Mouse (Mus musculus): ENCODE measurements at regions not wholly inside any gene's neighbourhood (a gene's known extent, or its start where the extent isn't known, plus 50 kb on each side); places are given as distances from the start of the nearest gene placed in this dataset.
A peak's percentile ranks its signal among the peaks of the same experiment; 100 is the strongest.
"Not testable (repeated sequence)": the region's sequence is repeated elsewhere in the genome, so short reads cannot be mapped to it uniquely, and the experiment has no call there.

DNA sequence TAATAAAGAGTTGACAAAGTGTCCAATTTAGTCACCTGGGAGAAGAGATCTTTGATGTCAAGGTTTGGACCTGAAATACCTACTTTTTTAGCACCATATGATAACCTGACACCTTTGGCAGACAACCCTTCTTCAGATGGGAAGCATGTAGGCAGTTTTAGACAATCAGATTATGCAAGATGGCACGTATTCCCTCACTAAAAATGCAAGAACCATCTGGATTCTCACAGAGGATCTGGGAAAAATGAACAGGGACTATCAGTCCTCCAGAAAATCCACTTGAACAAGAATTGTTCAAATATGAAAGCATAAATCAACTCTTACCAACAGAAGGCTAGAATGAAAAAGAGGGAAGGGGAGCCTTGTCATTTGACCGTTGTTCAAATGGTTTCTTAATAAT lies 148.4 kb downstream of the Mat2b start:
- Histone ChIP-seq H3K27ac (ENCODE audit: low read depth, low read length) (no peak overlapping the region), H3K36me3 (ENCODE audit: control insufficient read depth, insufficient read depth, low read length) (no peaks in the 10 kb centered on the region), H3K4me3 (ENCODE audit: low read depth, low read length) (no peak overlapping the region), H3K9me3 (ENCODE audit: control insufficient read depth, low read length) (no peaks in the 10 kb centered on the region), H3K4me1 (ENCODE audit: control insufficient read depth, insufficient read depth, low read length) (no peaks in the 10 kb centered on the region), H3K9ac (ENCODE audit: low read length) (no peak overlapping the region), H3K27me3 (ENCODE audit: control insufficient read depth, insufficient read depth, low read length) (no peaks in the 10 kb centered on the region), H3K4me2 (ENCODE audit: low read depth) (no peak overlapping the region)
- ATAC-seq (ENCODE audit: insufficient read depth, low FRiP score, low TSS enrichment) (no peak), DNase-seq (ENCODE audit: low spot score) (no peak)
- WGBS = 83% methylated on average over 2 of the region's 2 CpGs

- Histone ChIP-seq H3K4me2 (ENCODE audit: low read depth) (no peak overlapping the region), H3K27ac (ENCODE audit: low read depth, low read length) (no peak overlapping the region)
Measured at GRCm38 (mm10) chr11:40545537-40545936, 149.5 kb downstream of the Mat2b start.

GRCm38 (mm10) chr11:40540229-40540628 lies 154.8 kb downstream of the Mat2b start:
- no peak overlapping the region for H3K9ac ChIP-seq (ENCODE audit: low read length)
- 10% methylated on average over 3 of the region's 3 CpGs for WGBS
- H3K27me3 ChIP-seq (ENCODE audit: control insufficient read depth, insufficient read depth, low read length) = no peaks in the 10 kb centered on the region
- no peak overlapping the region for H3K4me2 ChIP-seq (ENCODE audit: low read depth)
- no peak overlapping the region for H3K4me3 ChIP-seq (ENCODE audit: low read depth, low read length)
- H3K36me3 ChIP-seq (ENCODE audit: control insufficient read depth, insufficient read depth, low read length) = no peaks in the 10 kb centered on the region
- H3K4me1 ChIP-seq (ENCODE audit: control insufficient read depth, insufficient read depth, low read length) = no peaks in the 10 kb centered on the region
- no peaks in the 10 kb centered on the region for H3K9me3 ChIP-seq (ENCODE audit: control insufficient read depth, low read length)
- DNase-seq (ENCODE audit: low spot score) (peak; percentile 20), ATAC-seq (ENCODE audit: insufficient read depth, low FRiP score, low TSS enrichment) (no peak; the same call in none of the 2 replicates)
- H3K27ac ChIP-seq (ENCODE audit: low read depth, low read length) = 0 out of 2 replicates have a peak overlapping the region, but pooled peaks have one; percentile 29

More at GRCm38 (mm10) chr11:40545537-40545936, 149.5 kb downstream of the Mat2b start:
- Histone ChIP-seq H3K27me3 (ENCODE audit: control insufficient read depth, insufficient read depth, low read length) (no peaks in the 10 kb centered on the region), H3K9ac (ENCODE audit: low read length) (no peak overlapping the region), H3K4me3 (ENCODE audit: low read depth, low read length) (no peak overlapping the region), H3K9me3 (ENCODE audit: control insufficient read depth, low read length) (no peaks in the 10 kb centered on the region), H3K4me1 (ENCODE audit: control insufficient read depth, insufficient read depth, low read length) (no peaks in the 10 kb centered on the region), H3K36me3 (ENCODE audit: control insufficient read depth, insufficient read depth, low read length) (no peaks in the 10 kb centered on the region)
- DNase-seq (ENCODE audit: low spot score) (no peak), ATAC-seq (ENCODE audit: insufficient read depth, low FRiP score, low TSS enrichment) (no peak)
- 73% methylated on average over 1 of the region's 1 CpGs for WGBS

- Histone ChIP-seq H3K4me3 (ENCODE audit: low read depth, low read length) (no peak overlapping the region), H3K4me1 (ENCODE audit: control insufficient read depth, insufficient read depth, low read length) (no peaks in the 10 kb centered on the region), H3K27ac (ENCODE audit: low read depth, low read length) (0 out of 2 replicates have a peak overlapping the region, but pooled peaks have one; percentile 29), H3K36me3 (ENCODE audit: control insufficient read depth, insufficient read depth, low read length) (no peaks in the 10 kb centered on the region), H3K4me2 (ENCODE audit: low read depth) (no peak overlapping the region), H3K9me3 (ENCODE audit: control insufficient read depth, low read length) (no peaks in the 10 kb centered on the region), H3K27me3 (ENCODE audit: control insufficient read depth, insufficient read depth, low read length) (no peaks in the 10 kb centered on the region), H3K9ac (ENCODE audit: low read length) (no peak overlapping the region)
- DNase-seq (ENCODE audit: low spot score) = peak; percentile 78
- 19% methylated on average over 11 of the region's 11 CpGs for WGBS
- ATAC-seq (ENCODE audit: insufficient read depth, low FRiP score, low TSS enrichment) = peak; percentile 93
Measured at GRCm38 (mm10) chr11:40539776-40540175, 155.2 kb downstream of the Mat2b start.

DNA sequence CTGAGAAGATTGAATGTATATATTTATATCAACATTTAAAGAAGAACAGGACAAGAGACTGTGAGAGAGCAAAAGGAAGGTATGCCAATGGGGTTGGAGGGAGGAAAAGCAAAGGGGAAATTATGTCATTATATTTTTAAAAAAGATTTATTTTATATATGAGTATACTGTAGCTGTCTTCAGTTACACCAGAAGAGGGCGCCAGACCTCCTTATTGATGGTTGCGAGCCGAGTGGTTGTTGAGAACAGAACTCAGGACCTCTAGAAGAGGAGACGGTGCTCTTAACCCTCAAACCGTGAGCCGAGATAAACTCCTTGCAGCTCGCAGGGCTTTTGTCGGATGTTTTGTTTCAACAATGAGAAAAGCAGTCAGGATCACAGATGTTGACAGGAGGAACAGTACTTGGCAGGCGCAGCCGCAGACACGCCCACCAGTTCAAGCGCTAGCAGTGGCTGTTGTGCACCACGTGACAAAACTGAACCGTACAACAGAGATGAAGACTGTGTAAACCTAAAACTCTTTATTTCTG lies 158.7 kb downstream of the Mat2b start:
- no peak for ATAC-seq (ENCODE audit: insufficient read depth, low FRiP score, low TSS enrichment)
- Histone ChIP-seq H3K36me3 (ENCODE audit: control insufficient read depth, insufficient read depth, low read length) (no peaks in the 10 kb centered on the region), H3K4me2 (ENCODE audit: low read depth) (no peak overlapping the region), H3K9me3 (ENCODE audit: control insufficient read depth, low read length) (no peaks in the 10 kb centered on the region), H3K4me3 (ENCODE audit: low read depth, low read length) (no peak overlapping the region), H3K27me3 (ENCODE audit: control insufficient read depth, insufficient read depth, low read length) (no peaks in the 10 kb centered on the region), H3K27ac (ENCODE audit: low read depth, low read length) (no peak overlapping the region), H3K9ac (ENCODE audit: low read length) (no peak overlapping the region), H3K4me1 (ENCODE audit: control insufficient read depth, insufficient read depth, low read length) (no peaks in the 10 kb centered on the region)
- 86% methylated on average over 14 of the region's 14 CpGs for WGBS
- DNase-seq (ENCODE audit: low spot score) = no peak

- DNase-seq (ENCODE audit: low spot score) = peak; percentile 23
- H3K36me3 ChIP-seq (ENCODE audit: control insufficient read depth, insufficient read depth, low read length) = no peaks in the 10 kb centered on the region
- peak; percentile 89 for ATAC-seq (ENCODE audit: insufficient read depth, low FRiP score, low TSS enrichment)
- no peak overlapping the region for H3K9ac ChIP-seq (ENCODE audit: low read length)
- no peaks in the 10 kb centered on the region for H3K4me1 ChIP-seq (ENCODE audit: control insufficient read depth, insufficient read depth, low read length)
- H3K4me2 ChIP-seq (ENCODE audit: low read depth) = no peak overlapping the region
- no peak overlapping the region for H3K4me3 ChIP-seq (ENCODE audit: low read depth, low read length)
- H3K27me3 ChIP-seq (ENCODE audit: control insufficient read depth, insufficient read depth, low read length) = no peaks in the 10 kb centered on the region
- H3K27ac ChIP-seq (ENCODE audit: low read depth, low read length) = no peak overlapping the region
- 72% methylated on average over 10 of the region's 10 CpGs for WGBS
- H3K9me3 ChIP-seq (ENCODE audit: control insufficient read depth, low read length) = no peaks in the 10 kb centered on the region
Measured at GRCm38 (mm10) chr11:40510325-40511239, 184.4 kb downstream of the Mat2b start.

DNA sequence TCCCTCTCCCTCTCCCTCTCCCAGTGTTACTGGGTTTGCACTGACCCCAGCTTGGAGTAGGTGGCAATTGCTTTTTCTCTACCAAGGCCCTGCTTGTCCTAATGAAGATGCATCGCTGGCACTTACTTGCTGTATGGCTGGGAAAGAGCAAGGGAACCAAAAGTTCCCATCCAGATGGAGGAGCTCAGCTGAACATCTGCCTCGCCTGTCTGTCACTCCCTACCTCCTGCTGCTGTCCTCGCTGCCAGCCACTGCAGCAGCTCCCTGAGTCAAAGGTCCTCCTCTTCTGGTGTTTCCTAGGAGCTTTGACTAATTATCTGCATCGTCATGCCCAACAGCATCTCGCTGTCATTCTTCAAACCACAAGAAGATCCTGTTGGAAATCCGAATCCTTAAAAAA lies 203.4 kb downstream of the Mat2b start:
- DNase-seq (ENCODE audit: low spot score) (no peak), ATAC-seq (ENCODE audit: insufficient read depth, low FRiP score, low TSS enrichment) (no peak)
- Histone ChIP-seq H3K9ac (ENCODE audit: low read length) (no peak overlapping the region), H3K4me3 (ENCODE audit: low read depth, low read length) (no peak overlapping the region), H3K4me1 (ENCODE audit: control insufficient read depth, insufficient read depth, low read length) (no peaks in the 10 kb centered on the region), H3K4me2 (ENCODE audit: low read depth) (no peak overlapping the region), H3K36me3 (ENCODE audit: control insufficient read depth, insufficient read depth, low read length) (no peaks in the 10 kb centered on the region), H3K27ac (ENCODE audit: low read depth, low read length) (no peak overlapping the region), H3K27me3 (ENCODE audit: control insufficient read depth, insufficient read depth, low read length) (no peaks in the 10 kb centered on the region), H3K9me3 (ENCODE audit: control insufficient read depth, low read length) (no peaks in the 10 kb centered on the region)
- 23% methylated on average over 6 of the region's 6 CpGs for WGBS

- not testable (repeated sequence) for H3K4me1 ChIP-seq (ENCODE audit: control insufficient read depth, insufficient read depth, low read length); H3K36me3 ChIP-seq (ENCODE audit: control insufficient read depth, insufficient read depth, low read length); H3K4me3 ChIP-seq (ENCODE audit: low read depth, low read length); H3K27ac ChIP-seq (ENCODE audit: low read depth, low read length); H3K9ac ChIP-seq (ENCODE audit: low read length); H3K9me3 ChIP-seq (ENCODE audit: control insufficient read depth, low read length); DNase-seq (ENCODE audit: low spot score); H3K27me3 ChIP-seq (ENCODE audit: control insufficient read depth, insufficient read depth, low read length); ATAC-seq (ENCODE audit: insufficient read depth, low FRiP score, low TSS enrichment); H3K4me2 ChIP-seq (ENCODE audit: low read depth)
- 36% methylated on average over 6 of the region's 6 CpGs for WGBS
Measured at GRCm38 (mm10) chr11:40478171-40478570, 216.8 kb downstream of the Mat2b start.

DNA sequence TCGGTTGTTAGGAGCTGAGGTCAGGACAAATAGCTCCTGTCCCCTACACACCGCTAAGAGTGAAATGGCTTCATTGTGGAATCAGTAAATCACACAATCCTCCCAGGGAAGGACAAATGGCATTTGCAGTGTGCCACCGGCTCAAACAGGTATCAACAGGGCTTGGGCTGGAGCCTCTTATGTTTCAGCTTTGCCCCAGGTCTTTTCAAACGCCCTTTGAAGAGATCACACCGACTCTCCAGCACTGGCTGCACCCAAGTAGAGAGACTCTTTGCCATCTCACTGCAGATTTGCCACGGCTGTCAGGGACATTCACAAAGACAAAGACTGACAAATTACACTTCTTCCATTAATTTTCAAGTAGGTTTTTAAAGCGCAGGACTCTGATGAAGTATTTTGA lies 217.7 kb downstream of the Mat2b start:
- 30% methylated on average over 7 of the region's 7 CpGs for WGBS
- H3K36me3 ChIP-seq (ENCODE audit: control insufficient read depth, insufficient read depth, low read length) = no peaks in the 10 kb centered on the region
- no peaks in the 10 kb centered on the region for H3K4me1 ChIP-seq (ENCODE audit: control insufficient read depth, insufficient read depth, low read length)
- DNase-seq (ENCODE audit: low spot score) = no peak
- no peak overlapping the region for H3K4me3 ChIP-seq (ENCODE audit: low read depth, low read length)
- no peak overlapping the region for H3K4me2 ChIP-seq (ENCODE audit: low read depth)
- ATAC-seq (ENCODE audit: insufficient read depth, low FRiP score, low TSS enrichment) = no peak
- no peak overlapping the region for H3K9ac ChIP-seq (ENCODE audit: low read length)
- H3K27ac ChIP-seq (ENCODE audit: low read depth, low read length) = no peak overlapping the region
- no peaks in the 10 kb centered on the region for H3K9me3 ChIP-seq (ENCODE audit: control insufficient read depth, low read length)
- no peaks in the 10 kb centered on the region for H3K27me3 ChIP-seq (ENCODE audit: control insufficient read depth, insufficient read depth, low read length)
